ENCODE assay signal across 24 mouse cellular contexts in the genomic region with DNA sequence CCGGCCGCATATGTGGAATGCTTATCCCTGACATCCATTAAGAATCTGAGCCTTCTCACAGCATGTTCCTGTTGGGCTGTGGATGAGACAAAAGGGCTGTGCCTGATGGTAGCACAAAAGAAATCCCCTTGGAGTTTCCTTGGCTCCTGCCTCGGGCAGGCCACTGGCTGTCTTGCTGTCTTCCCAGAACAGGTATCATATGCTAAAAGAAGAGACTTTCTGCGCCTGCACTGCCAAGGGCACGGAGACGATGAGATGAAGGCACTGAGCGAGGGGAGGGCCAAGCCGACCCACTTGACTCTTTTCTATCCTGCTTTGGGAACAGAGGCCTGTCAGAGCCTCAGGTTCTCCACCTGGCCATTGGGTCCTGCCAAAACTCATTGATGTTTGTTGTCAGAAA.
A peak's percentile ranks its signal among the peaks of the same experiment; 100 is the strongest.
DNase-seq lines count a peak whose midpoint lies in the region; ATAC-seq and TF ChIP-seq lines count a peak whose summit lies in the region.
"Had no signal": no experiment of that assay in that cellular context is flagged by ENCODE, and none has a peak within 500 bp of the region (broad histone marks: within the 10 kb centered on the region; RNA-seq: fewer than 3 reads in every experiment).

No protein-coding gene starts in this region.

- no peak for TF ChIP-seq CTCF in stomach, postnatal 0 days (IDR thresholded peaks at IDR 0.05; ENCODE audit: low read depth)

- no peaks in the 10 kb centered on the region for H3K9me3 ChIP-seq in hindbrain, embryonic 13.5 days
- H3K9me3 ChIP-seq in hindbrain, embryonic 16.5 days (ENCODE audit: control insufficient read depth, low read length), result no peaks in the 10 kb centered on the region
- no peaks in the 10 kb centered on the region for H3K9me3 ChIP-seq in forebrain, embryonic 11.5 days (ENCODE audit: control insufficient read depth, low read length)
- H3K9me3 ChIP-seq in stomach, postnatal 0 days (ENCODE audit: control insufficient read depth, low read length), result no peaks in the 10 kb centered on the region
- H3K9me3 ChIP-seq: kidney, embryonic 15.5 days; limb, embryonic 13.5 days; liver, embryonic 12.5 days had no signal

- WGBS in hindbrain, embryonic 13.5 days, result 73% methylated on average over 8 of the region's 8 CpGs
- 65% methylated on average over 8 of the region's 8 CpGs for WGBS in hindbrain, embryonic 16.5 days
- WGBS in forebrain, embryonic 11.5 days, result 66% methylated on average over 8 of the region's 8 CpGs
- 84% methylated on average over 8 of the region's 8 CpGs for WGBS in stomach, postnatal 0 days

- TF ChIP-seq EP300 in stomach, postnatal 0 days (optimal IDR thresholded peaks at IDR 0.05), result no peak

- no peak for ATAC-seq in hindbrain, embryonic 13.5 days (ENCODE audit: low FRiP score)
- ATAC-seq in hindbrain, embryonic 16.5 days, result no peak
- no peak for ATAC-seq in forebrain, embryonic 11.5 days (replicated peaks; ENCODE audit: low FRiP score)
- ATAC-seq in stomach, postnatal 0 days (ENCODE audit: low FRiP score, low TSS enrichment), result no peak
- ATAC-seq: forebrain, postnatal 0 days; hindbrain, postnatal 0 days; intestine, postnatal 0 days; liver, embryonic 12.5 days had no signal

- no peaks in the 10 kb centered on the region for H3K27me3 ChIP-seq in hindbrain, embryonic 13.5 days
- no peaks in the 10 kb centered on the region for H3K27me3 ChIP-seq in hindbrain, embryonic 16.5 days (replicated peaks; ENCODE audit: control insufficient read depth, insufficient read depth, low read length)
- H3K27me3 ChIP-seq in forebrain, embryonic 11.5 days (ENCODE audit: control insufficient read depth, insufficient read depth, low read length), result no peaks in the 10 kb centered on the region
- H3K27me3 ChIP-seq in stomach, postnatal 0 days (ENCODE audit: control insufficient read depth, insufficient read depth, low read length), result no peaks in the 10 kb centered on the region
- H3K27me3 ChIP-seq: CH12.LX; kidney, embryonic 15.5 days; limb, embryonic 13.5 days; liver, embryonic 12.5 days had no signal

- H3K27ac ChIP-seq in hindbrain, embryonic 13.5 days, result peak overlapping the region; percentile 69; the same call in 1 of the 2 replicates
- H3K27ac ChIP-seq in hindbrain, embryonic 16.5 days (ENCODE audit: low read depth, low read length), result no peak overlapping the region
- no peak overlapping the region for H3K27ac ChIP-seq in forebrain, embryonic 11.5 days (ENCODE audit: low read depth, low read length)
- H3K27ac ChIP-seq in stomach, postnatal 0 days (replicated peaks), result no peak overlapping the region
- H3K27ac ChIP-seq: hindbrain, postnatal 0 days; kidney, embryonic 15.5 days; limb, embryonic 13.5 days; liver, embryonic 12.5 days had no signal

- H3K36me3 ChIP-seq in hindbrain, embryonic 13.5 days, result no peaks in the 10 kb centered on the region
- H3K36me3 ChIP-seq in hindbrain, embryonic 16.5 days (ENCODE audit: control insufficient read depth, insufficient read depth, low read length), result no peaks in the 10 kb centered on the region
- H3K36me3 ChIP-seq in forebrain, embryonic 11.5 days (ENCODE audit: control insufficient read depth, insufficient read depth, low read length), result no peaks in the 10 kb centered on the region
- no peaks in the 10 kb centered on the region for H3K36me3 ChIP-seq in stomach, postnatal 0 days (ENCODE audit: control insufficient read depth, insufficient read depth, low read length)
- H3K36me3 ChIP-seq: kidney, embryonic 15.5 days; limb, embryonic 13.5 days; liver, embryonic 12.5 days had no signal

- peak; percentile 51 for DNase-seq in brain, adult 2 months (ENCODE audit: low read depth, low spot score)
- DNase-seq in cerebellum, adult 8-10 months, result peak; percentile 37
- DNase-seq in cerebellum, postnatal 36 days, result peak; percentile 48 to 52
- no peak for DNase-seq in forebrain, embryonic 11.5 days (ENCODE audit: low spot score)
- no peak for DNase-seq in stomach, postnatal 0 days (ENCODE audit: low spot score)
- DNase-seq: adrenal gland, postnatal 14 days; B cell, adult 2 months; forebrain, postnatal 0 days; gastrocnemius, postnatal 25 days; kidney, postnatal 36 days; layer of hippocampus, adult 9-11 months; lung, adult 2 months; lung, postnatal 14 days; right cerebral cortex, postnatal 25 days; thymus, postnatal 25 days had no signal

- H3K4me2 ChIP-seq in hindbrain, embryonic 13.5 days, result no peak overlapping the region
- H3K4me2 ChIP-seq in hindbrain, embryonic 16.5 days (ENCODE audit: low read length), result no peak overlapping the region
- no peak overlapping the region for H3K4me2 ChIP-seq in forebrain, embryonic 11.5 days (ENCODE audit: low read depth, low read length, severe bottlenecking)
- H3K4me2 ChIP-seq in stomach, postnatal 0 days (replicated peaks; ENCODE audit: low read depth), result no peak overlapping the region
- H3K4me2 ChIP-seq: kidney, embryonic 15.5 days; limb, embryonic 13.5 days; liver, embryonic 12.5 days; midbrain, embryonic 11.5 days had no signal

- H3K9ac ChIP-seq in hindbrain, embryonic 13.5 days, result no peak overlapping the region
- H3K9ac ChIP-seq in hindbrain, embryonic 16.5 days (ENCODE audit: low read depth, low read length), result no peak overlapping the region
- H3K9ac ChIP-seq in forebrain, embryonic 11.5 days (ENCODE audit: low read length), result no peak overlapping the region
- no peak overlapping the region for H3K9ac ChIP-seq in stomach, postnatal 0 days (ENCODE audit: low read length)
- H3K9ac ChIP-seq: forebrain, postnatal 0 days; kidney, embryonic 15.5 days; limb, embryonic 13.5 days; liver, embryonic 12.5 days had no signal

- H3K4me3 ChIP-seq in hindbrain, embryonic 13.5 days, result no peak overlapping the region
- no peak overlapping the region for H3K4me3 ChIP-seq in hindbrain, embryonic 16.5 days (ENCODE audit: low read length)
- no peak overlapping the region for H3K4me3 ChIP-seq in forebrain, embryonic 11.5 days (ENCODE audit: low read depth, low read length)
- H3K4me3 ChIP-seq in stomach, postnatal 0 days (ENCODE audit: low read depth, low read length), result no peak overlapping the region
- H3K4me3 ChIP-seq: kidney, embryonic 15.5 days; limb, embryonic 13.5 days; liver, embryonic 12.5 days had no signal

- H3K4me1 ChIP-seq in hindbrain, embryonic 13.5 days (replicated peaks), result peaks cover 25% of the 10 kb centered on the region
- H3K4me1 ChIP-seq in hindbrain, embryonic 16.5 days (ENCODE audit: control insufficient read depth, insufficient read depth, low read depth, low read length), result no peaks in the 10 kb centered on the region
- peaks cover 6% of the 10 kb centered on the region; the same call in 1 of the 2 replicates for H3K4me1 ChIP-seq in forebrain, embryonic 11.5 days (replicated peaks; ENCODE audit: control insufficient read depth, insufficient read depth, low read length)
- H3K4me1 ChIP-seq in stomach, postnatal 0 days (replicated peaks; ENCODE audit: control insufficient read depth, insufficient read depth), result no peaks in the 10 kb centered on the region
- H3K4me1 ChIP-seq: liver, embryonic 12.5 days had no signal

Comparison
In these comparisons a context has a peak if more than half of its experiments do, and no peak if none do; other contexts are left out.
1. DNase-seq: peak in brain, adult 2 months (single experiment), cerebellum, adult 8-10 months (single experiment) and cerebellum, postnatal 36 days (2 of 2); none in forebrain, embryonic 11.5 days (single experiment) and stomach, postnatal 0 days (single experiment).